Mouse (Mus musculus): ENCODE measurements at regions not wholly inside any gene's neighbourhood (a gene's known extent, or its start where the extent isn't known, plus 50 kb on each side); places are given as distances from the start of the nearest gene placed in this dataset.

DNA sequence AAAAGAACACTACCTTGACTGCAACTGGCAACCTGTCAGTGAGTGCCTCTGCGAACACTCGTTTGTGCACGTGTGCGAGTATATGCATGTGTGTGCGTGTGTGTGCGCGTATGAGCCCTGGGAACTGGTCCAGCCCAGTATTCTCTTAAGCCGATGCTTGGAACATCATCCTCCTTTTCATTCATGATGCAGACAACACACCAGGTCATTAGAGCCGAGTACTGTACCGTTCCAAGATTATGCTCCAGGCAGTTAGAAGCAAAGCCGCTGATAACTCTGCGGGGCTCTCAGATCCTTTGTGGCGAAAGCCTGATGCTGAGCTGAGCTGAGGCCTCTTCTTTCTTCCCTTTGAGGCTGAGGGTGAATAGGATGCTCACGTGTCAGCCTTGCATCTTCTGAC lies 61.8 kb upstream of the Gm21915 start:
- WGBS: 72% methylated on average over 14 of the region's 14 CpGs
- Histone ChIP-seq H3K4me3 (ENCODE audit: insufficient read depth, low read depth, low read length) (no peak overlapping the region), H3K27ac (ENCODE audit: insufficient read depth, low read depth, low read length) (no peak overlapping the region), H3K4me1 (ENCODE audit: control insufficient read depth, insufficient read depth, low read length) (0 out of 2 replicates have a peak, but pooled peaks cover 2% of the 10 kb centered on the region)
- TF ChIP-seq POLR2A (IDR thresholded peaks at IDR 0.05; ENCODE audit: insufficient read depth, low read depth, low read length) (no peak), CTCF (IDR thresholded peaks at IDR 0.05; ENCODE audit: insufficient read depth, low read depth, low read length) (no peak)

DNA sequence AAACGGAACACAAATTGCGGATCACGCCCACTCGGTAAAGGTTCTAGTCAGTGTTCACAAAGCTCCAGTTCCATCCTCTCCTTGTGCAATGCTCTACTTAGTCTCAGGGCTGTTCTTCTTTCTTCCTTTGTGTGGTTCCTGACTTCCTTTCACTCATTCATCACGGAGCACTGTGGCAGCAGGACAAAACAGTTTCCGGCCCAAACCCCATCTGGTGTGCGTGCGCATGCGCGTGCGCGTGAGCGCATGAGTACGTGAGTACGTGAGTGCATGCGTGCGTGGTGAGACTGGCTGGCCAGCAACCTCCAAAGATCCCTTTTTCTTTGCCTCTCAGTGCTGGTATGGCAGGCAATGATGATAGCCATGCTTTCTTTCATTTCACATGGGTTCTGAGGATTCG lies 62.5 kb upstream of the Gm21915 start:
- TF ChIP-seq POLR2A (IDR thresholded peaks at IDR 0.05; ENCODE audit: insufficient read depth, low read depth, low read length) (no peak), CTCF (IDR thresholded peaks at IDR 0.05; ENCODE audit: insufficient read depth, low read depth, low read length) (no peak)
- no peak overlapping the region for H3K27ac ChIP-seq (ENCODE audit: insufficient read depth, low read depth, low read length)
- 91% methylated on average over 18 of the region's 18 CpGs for WGBS
- 0 out of 2 replicates have a peak, but pooled peaks cover 2% of the 10 kb centered on the region for H3K4me1 ChIP-seq (ENCODE audit: control insufficient read depth, insufficient read depth, low read length)
- H3K4me3 ChIP-seq (ENCODE audit: insufficient read depth, low read depth, low read length): no peak overlapping the region

DNA sequence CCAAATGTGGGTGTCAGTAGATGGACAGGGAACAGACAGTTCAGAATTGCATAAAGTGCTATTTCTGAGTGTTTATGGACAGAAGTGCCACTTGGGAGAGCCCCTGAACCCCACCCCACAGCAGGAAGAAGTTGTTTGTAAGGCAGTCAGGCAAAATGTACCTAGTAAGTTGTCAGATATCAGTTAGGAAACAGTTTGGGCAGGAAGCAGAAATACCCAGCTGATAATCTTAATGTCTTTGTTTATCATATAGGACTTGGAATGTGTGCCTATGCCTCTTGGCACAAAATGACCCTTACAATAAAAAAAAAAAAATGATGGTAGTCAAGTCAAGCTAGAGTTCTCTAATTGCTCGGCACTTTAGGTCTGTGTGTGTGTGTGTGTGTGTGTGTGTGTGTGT lies 66.9 kb upstream of the Gm21915 start:
- WGBS: 92% methylated on average over 1 of the region's 1 CpGs
- Histone ChIP-seq H3K27ac (ENCODE audit: insufficient read depth, low read depth, low read length) (no peak overlapping the region), H3K4me1 (ENCODE audit: control insufficient read depth, insufficient read depth, low read length) (0 out of 2 replicates have a peak, but pooled peaks cover 2% of the 10 kb centered on the region), H3K4me3 (ENCODE audit: insufficient read depth, low read depth, low read length) (no peak overlapping the region)
- TF ChIP-seq POLR2A (IDR thresholded peaks at IDR 0.05; ENCODE audit: insufficient read depth, low read depth, low read length): no peak
- TF ChIP-seq CTCF (IDR thresholded peaks at IDR 0.05; ENCODE audit: insufficient read depth, low read depth, low read length): no peak

DNA sequence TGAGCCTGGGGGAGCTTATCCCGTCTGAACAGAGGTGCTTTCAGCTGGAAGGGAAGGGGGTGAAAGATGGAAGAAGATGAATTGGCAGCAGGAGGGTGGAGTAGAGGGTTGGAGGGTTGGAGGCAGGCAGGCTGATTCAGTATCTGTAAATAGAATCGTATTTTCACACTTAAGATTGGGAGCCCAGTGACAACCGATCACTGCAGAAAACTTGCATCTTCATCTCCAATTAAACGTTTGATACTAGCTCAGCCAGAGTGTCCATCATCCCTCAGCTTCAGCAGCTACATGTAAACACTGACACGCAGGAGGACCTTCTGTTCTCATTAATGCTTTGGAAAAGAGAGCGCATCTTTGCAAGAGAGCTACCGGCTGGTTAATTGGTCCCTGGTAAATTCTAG lies 67.2 kb upstream of the Gramd1b start:
- no peak overlapping the region for H3K4me3 ChIP-seq (ENCODE audit: insufficient read depth, low read depth, low read length)
- 52% methylated on average over 7 of the region's 7 CpGs for WGBS
- H3K27ac ChIP-seq (ENCODE audit: insufficient read depth, low read depth, low read length): no peak overlapping the region
- H3K4me1 ChIP-seq (ENCODE audit: control insufficient read depth, insufficient read depth, low read length): no peaks in the 10 kb centered on the region
- TF ChIP-seq POLR2A (IDR thresholded peaks at IDR 0.05; ENCODE audit: insufficient read depth, low read depth, low read length) (no peak), CTCF (IDR thresholded peaks at IDR 0.05; ENCODE audit: insufficient read depth, low read depth, low read length) (no peak)

DNA sequence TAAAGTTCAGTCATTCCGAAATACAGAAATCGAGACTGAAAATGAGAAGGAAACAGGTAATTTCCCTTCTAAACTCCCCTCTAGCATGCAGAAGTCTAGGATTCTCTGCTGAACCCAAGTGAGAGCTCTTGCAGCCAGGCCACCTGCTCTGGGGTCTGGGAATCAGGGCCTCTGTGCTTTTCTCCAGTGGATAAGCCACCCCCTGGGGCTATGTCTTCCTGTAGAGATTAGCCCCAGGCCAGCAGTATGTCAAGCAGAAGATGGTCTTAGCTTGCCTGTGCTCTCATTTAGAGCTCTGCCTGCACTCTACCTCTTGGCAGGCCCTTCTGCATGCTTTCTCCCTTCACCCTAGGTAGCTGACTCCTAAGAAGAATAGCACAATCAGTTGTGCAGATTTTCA lies 56.2 kb upstream of the Gramd1b start:
- no peak for TF ChIP-seq CTCF (IDR thresholded peaks at IDR 0.05; ENCODE audit: insufficient read depth, low read depth, low read length)
- TF ChIP-seq POLR2A (IDR thresholded peaks at IDR 0.05; ENCODE audit: insufficient read depth, low read depth, low read length): no peak
- Histone ChIP-seq H3K4me1 (ENCODE audit: control insufficient read depth, insufficient read depth, low read length) (peaks cover 2% of the 10 kb centered on the region), H3K4me3 (ENCODE audit: insufficient read depth, low read depth, low read length) (no peak overlapping the region), H3K27ac (ENCODE audit: insufficient read depth, low read depth, low read length) (no peak overlapping the region)
- 81% methylated on average over 2 of the region's 2 CpGs for WGBS

DNA sequence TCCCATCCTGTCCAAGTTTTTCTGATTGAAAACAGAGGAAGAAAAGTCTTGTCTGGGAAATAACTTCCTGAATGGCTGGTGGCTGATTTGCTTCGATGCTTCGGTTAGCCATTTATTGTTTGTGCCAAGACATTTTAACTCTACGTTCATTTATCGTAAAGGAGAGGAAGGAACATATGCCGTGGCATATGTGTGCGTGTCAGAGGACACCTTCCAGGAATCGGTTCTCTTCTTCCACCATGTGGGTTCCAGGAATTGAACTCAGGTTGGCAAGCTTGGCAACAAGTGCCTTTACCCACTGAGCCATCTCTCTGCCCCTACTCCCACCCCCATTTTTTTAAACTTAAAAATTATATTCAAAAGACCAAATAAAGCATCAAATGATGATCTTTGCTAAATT lies 55.4 kb upstream of the Gramd1b start:
- H3K4me1 ChIP-seq (ENCODE audit: control insufficient read depth, insufficient read depth, low read length): peaks cover 2% of the 10 kb centered on the region
- H3K27ac ChIP-seq (ENCODE audit: insufficient read depth, low read depth, low read length): no peak overlapping the region
- no peak overlapping the region for H3K4me3 ChIP-seq (ENCODE audit: insufficient read depth, low read depth, low read length)
- TF ChIP-seq CTCF (IDR thresholded peaks at IDR 0.05; ENCODE audit: insufficient read depth, low read depth, low read length) (no peak), POLR2A (IDR thresholded peaks at IDR 0.05; ENCODE audit: insufficient read depth, low read depth, low read length) (no peak)
- WGBS: 85% methylated on average over 7 of the region's 7 CpGs

DNA sequence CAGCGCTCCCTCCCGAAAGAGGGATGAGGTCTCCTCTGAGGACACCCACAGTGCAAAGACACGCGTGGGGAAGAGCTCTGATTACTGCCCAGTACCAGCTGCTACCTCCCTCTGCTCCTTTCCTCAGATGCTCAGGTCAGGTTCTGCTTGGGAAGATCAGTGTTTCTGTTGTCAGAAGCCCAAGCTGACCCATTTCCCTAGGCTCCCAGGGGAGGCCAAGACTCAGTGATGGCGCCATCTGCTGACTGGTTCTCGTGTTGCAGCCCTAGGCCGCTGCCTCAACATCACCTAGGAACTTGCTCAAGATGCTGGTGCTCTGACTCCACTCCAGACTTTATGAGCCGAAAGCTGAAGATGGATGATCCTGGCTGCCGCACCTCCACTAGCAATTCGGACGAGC lies 52.4 kb upstream of the Gramd1b start:
- Histone ChIP-seq H3K4me3 (ENCODE audit: insufficient read depth, low read depth, low read length) (no peak overlapping the region), H3K4me1 (ENCODE audit: control insufficient read depth, insufficient read depth, low read length) (peaks cover 2% of the 10 kb centered on the region), H3K27ac (ENCODE audit: insufficient read depth, low read depth, low read length) (no peak overlapping the region)
- WGBS: 45% methylated on average over 11 of the region's 11 CpGs
- TF ChIP-seq POLR2A (IDR thresholded peaks at IDR 0.05; ENCODE audit: insufficient read depth, low read depth, low read length) (no peak), CTCF (IDR thresholded peaks at IDR 0.05; ENCODE audit: insufficient read depth, low read depth, low read length) (peak; percentile 81)

DNA sequence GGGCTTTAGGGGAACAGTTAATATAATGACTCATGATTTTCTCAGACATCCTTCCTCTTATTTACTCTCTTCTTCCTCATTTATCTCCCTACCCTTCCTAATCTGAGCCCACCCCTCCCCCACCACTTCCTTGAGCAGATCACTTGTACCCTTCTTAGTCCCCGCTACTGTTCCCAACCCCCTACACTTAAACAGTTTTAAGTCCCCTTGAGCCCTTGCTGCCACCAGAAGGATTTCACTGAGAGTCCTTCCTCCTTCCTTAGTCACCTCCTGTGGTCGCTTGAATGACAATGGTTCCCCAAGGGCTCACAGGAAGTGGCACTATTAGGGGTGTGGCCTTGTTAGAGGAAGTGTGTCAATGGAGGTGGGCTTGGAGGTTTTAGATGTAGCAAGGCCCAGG lies 50.7 kb upstream of the Gramd1b start:
- 91% methylated on average over 2 of the region's 2 CpGs for WGBS
- H3K4me3 ChIP-seq (ENCODE audit: insufficient read depth, low read depth, low read length): no peak overlapping the region
- H3K4me1 ChIP-seq (ENCODE audit: control insufficient read depth, insufficient read depth, low read length): peaks cover 2% of the 10 kb centered on the region
- no peak overlapping the region for H3K27ac ChIP-seq (ENCODE audit: insufficient read depth, low read depth, low read length)
- TF ChIP-seq POLR2A (IDR thresholded peaks at IDR 0.05; ENCODE audit: insufficient read depth, low read depth, low read length): no peak
- TF ChIP-seq CTCF (IDR thresholded peaks at IDR 0.05; ENCODE audit: insufficient read depth, low read depth, low read length): no peak

Data from olfactory bulb, adult 2 months (tissue).